Mouse (Mus musculus) cortical plate, adult 2 months (tissue): ENCODE results near the gene Zwilch. TPM values are rescaled to one million over a fixed set of nuclear protein-coding genes. Genes with fewer than 3 reads are reported as not detected.
"Not testable (repeated sequence)": the region's sequence is repeated elsewhere in the genome, so short reads cannot be mapped to it uniquely, and the experiment has no call there.

Experiments
- H3K27ac ChIP-seq: fragments of 200-500 bp; 2 replicates; pipeline ENCODE4 v1.5.1; 2012; ENCODE audit warnings: low read length, control low read depth, inconsistent platforms; ENCODE audit not compliant: insufficient read depth
- H3K4me1 ChIP-seq: fragments of 200-500 bp; 2 replicates; pipeline ENCODE4 v1.6.1; 2011; ENCODE audit warnings: low read length; ENCODE audit not compliant: control insufficient read depth, insufficient read depth
- H3K4me3 ChIP-seq: fragments of 200-500 bp; 2 replicates; pipeline ENCODE4 v1.5.1; 2011; ENCODE audit warnings: mild to moderate bottlenecking, low read length, control low read depth; ENCODE audit not compliant: insufficient read depth
- CTCF ChIP-seq: fragments of 200-500 bp; IDR thresholded peaks from 2 replicates; pipeline ENCODE4 v1.5.1; 2011; ENCODE audit warnings: mild to moderate bottlenecking, control low read depth, low read length; ENCODE audit not compliant: insufficient read depth; ENCODE audit errors: extremely low read depth
- POLR2A ChIP-seq: fragments of 200-500 bp; IDR thresholded peaks from 2 replicates; pipeline ENCODE4 v1.6.1; 2011; ENCODE audit warnings: mild to moderate bottlenecking, low read length, control low read depth; ENCODE audit not compliant: insufficient read depth; ENCODE audit errors: extremely low read depth
- polyA plus RNA-seq: library from polyadenylated mRNA; depleted of rRNA; stranded (reverse); fragments of >200 nt; gene quantifications from 2 replicates; pipeline ENCODE4 v1.2.3, GENCODE M21; 2012

Gene Zwilch
- polyA plus RNA-seq, 1 experiment, result 5.4 TPM

DNA sequence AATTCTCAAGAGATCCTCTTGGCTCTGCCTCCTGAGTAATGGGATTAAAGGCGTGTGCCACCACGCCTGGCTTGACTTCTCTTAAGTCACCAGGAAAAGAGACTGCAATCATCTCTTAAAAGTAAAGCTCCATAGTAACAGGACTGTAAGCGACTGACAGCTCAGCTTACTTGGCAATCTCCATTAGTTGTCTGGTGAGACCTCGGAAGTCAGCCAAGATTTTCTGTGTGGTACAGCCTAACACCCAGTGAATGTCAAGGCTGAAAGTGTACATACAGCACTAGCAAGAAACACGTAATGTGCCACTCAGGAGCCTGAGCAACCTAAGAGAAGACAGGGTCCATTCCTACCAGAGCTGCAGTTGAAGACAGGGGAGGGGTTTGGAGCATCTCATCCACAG, 12.4 kb downstream of the Zwilch start:
- no peak for TF ChIP-seq POLR2A
- TF ChIP-seq CTCF, result no peak
- Histone ChIP-seq H3K4me1 (no peaks in the 10 kb centered on the region), H3K4me3 (no peak overlapping the region), H3K27ac (no peak overlapping the region)

DNA sequence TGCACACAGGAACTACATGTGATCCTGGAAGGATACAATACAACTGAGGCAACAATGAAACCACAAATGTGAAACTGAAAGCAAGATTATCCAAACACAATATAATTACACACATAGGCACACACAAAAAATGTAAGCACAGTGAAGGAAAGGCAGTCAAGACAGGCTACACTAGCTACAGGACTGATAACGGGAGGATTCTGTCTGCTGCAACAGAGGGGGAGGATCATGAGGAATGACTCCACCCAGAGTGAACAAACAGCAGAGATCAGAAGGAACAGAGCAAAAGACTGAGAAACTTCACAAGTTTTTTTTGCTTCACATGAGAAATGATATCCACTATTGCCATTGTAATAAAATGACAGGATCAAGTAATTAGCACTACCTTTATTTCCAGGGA, 16.3 kb downstream of the Zwilch start:
- Histone ChIP-seq H3K4me3 (no peak overlapping the region), H3K27ac (no peak overlapping the region), H3K4me1 (no peaks in the 10 kb centered on the region)
- TF ChIP-seq CTCF, result no peak
- no peak for TF ChIP-seq POLR2A

DNA sequence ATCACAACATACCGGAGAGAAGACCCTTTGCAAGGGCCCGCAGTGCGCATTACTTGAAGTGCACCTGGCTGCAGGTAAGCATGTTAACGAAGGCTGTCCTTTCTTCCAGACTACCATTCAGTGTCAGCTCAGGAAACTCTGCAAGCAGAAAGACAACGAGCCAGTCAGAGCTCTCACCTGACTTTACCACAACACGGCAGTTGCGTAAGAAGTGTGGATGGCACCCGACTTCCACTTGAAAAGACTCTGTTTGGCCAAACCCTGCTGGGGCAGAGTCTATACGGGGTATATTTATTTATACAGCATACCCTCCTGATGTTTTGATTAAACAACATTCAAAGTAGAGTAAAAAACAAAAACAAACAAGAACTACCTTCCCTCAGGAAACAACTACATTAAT, 33.0 kb downstream of the Zwilch start:
- H3K4me1 ChIP-seq, result no peaks in the 10 kb centered on the region
- H3K4me3 ChIP-seq, result no peak overlapping the region
- H3K27ac ChIP-seq, result no peak overlapping the region
- TF ChIP-seq CTCF, result no peak
- TF ChIP-seq POLR2A, result no peak

DNA sequence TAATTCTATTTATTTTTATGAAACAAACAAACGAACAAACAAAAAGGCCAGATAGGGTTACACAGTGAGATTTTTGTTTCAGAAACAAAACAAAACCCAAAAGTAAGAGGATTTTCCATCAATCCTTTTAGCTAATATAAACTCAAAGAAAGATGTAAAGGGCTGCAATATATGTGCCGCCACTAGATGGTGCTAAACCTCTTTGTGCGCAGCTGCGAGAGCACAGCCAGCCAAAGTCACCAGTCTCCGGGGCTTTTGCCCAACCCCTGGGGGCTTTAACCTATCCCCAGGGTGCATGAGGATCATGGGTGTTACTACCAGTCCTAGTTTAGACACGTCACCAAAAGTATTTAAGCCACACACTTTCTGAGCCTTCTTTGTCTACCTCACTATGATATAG, 34.0 kb downstream of the Zwilch start:
- H3K27ac ChIP-seq, H3K4me3 ChIP-seq, H3K4me1 ChIP-seq: not testable (repeated sequence)
- TF ChIP-seq CTCF, result peak; percentile 52

DNA sequence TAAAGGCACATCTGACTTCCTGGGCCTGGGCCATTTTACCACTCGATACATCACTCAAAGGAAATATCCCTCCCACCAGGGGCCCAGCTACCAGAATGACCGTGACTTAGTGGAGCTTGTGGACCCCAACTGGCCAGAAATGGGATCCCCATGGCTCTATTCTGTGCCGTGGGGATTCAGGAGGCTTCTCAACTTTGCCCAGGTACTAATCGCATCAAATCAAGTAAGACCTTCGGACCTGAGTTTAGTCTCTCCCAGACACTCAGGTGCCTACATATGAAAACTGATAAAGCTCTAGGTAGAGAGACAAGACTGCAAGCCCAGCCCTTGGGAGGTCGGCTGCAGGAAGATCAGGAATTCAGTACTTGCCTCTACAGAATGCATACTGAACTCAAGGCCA, 41.3 kb downstream of the Zwilch start:
- H3K4me1 ChIP-seq, result no peaks in the 10 kb centered on the region
- H3K27ac ChIP-seq, result no peak overlapping the region
- TF ChIP-seq CTCF, result no peak
- no peak for TF ChIP-seq POLR2A
- H3K4me3 ChIP-seq, result no peak overlapping the region

DNA sequence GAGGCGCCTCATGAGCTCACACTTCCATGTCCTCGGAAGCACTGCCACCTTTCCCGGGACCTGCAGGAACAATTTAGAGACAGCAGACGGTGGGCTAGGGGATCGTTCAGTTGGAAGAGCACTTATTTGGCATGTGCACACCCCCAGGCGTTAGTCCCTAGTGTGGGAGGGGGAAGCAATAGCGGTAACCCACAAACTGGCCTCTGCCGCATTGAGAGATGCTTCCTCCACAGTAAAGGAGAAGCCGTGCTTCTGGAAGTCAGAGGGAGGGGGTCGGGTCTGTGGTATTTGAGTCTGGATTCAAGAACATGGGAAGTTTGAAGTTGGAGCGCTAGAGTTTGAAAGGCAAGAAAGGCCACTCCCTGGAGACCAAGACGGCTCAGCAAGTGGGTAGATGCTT, 46.8 kb downstream of the Zwilch start:
- Histone ChIP-seq H3K4me1 (no peaks in the 10 kb centered on the region), H3K4me3 (no peak overlapping the region), H3K27ac (no peak overlapping the region)
- TF ChIP-seq POLR2A (no peak), CTCF (no peak)

DNA sequence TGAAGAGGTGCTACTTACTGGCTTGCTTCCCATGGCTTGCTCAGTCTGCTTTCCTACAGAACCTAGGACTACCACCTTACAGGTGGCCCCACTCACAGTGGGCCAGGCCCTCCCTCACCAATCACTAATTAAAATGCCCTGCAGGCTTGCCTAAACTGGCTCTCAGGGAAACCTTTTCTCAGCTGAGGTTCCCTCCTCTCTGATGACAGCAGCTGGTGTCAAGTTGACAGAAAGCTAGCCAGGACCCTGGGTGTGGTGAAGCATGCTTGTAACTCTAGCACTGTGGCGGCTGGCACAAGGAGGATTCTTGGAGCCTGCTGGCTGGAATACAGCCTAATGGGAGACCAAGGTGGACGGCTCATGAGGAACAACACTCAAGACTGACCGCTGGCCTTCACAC, 47.6 kb downstream of the Zwilch start:
- TF ChIP-seq POLR2A, result no peak
- TF ChIP-seq CTCF, result no peak
- Histone ChIP-seq H3K4me3 (no peak overlapping the region), H3K4me1 (no peaks in the 10 kb centered on the region), H3K27ac (no peak overlapping the region)

DNA sequence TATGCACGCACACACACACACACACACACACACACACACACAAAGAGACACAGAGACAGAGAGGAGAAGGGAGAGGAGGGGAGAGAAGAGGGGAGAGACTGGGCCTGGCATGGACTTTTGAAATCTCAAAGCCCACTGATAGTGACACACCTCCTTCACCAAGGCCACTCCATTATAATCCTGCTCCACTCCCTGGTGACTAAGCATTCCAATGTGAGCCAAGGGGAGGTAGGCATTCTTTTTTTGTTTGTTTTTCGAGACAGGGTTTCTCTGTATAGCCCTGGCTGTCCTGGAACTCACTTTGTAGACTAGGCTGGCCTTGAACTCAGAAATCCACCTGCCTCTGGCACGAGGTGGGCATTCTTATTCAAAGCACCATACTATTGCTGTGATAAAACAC, 48.1 kb downstream of the Zwilch start:
- not testable (repeated sequence) for H3K4me3 ChIP-seq, H3K4me1 ChIP-seq, H3K27ac ChIP-seq

DNA sequence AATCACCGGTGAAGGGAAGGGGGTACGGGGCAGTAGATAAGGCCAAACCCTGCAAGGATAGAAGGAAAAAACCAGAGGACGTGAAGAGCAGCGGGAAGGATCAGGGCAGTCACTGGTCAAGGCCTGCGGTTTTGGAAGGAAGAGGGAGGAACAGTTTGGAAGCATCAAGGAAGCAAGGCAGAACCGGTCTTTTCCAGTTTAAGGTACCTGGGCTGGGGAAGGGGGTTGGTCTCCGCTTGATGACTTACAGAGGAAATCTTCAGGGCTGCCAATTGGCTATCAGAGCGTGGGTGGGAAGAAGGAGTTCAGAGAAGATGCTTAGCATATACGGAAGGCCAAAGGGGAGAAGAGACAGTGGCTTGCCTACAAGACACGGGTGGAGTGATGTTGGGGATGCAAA, 50.3 kb downstream of the Zwilch start:
- Histone ChIP-seq H3K4me3 (no peak overlapping the region), H3K4me1 (no peaks in the 10 kb centered on the region), H3K27ac (no peak overlapping the region)
- TF ChIP-seq POLR2A (no peak), CTCF (no peak)

DNA sequence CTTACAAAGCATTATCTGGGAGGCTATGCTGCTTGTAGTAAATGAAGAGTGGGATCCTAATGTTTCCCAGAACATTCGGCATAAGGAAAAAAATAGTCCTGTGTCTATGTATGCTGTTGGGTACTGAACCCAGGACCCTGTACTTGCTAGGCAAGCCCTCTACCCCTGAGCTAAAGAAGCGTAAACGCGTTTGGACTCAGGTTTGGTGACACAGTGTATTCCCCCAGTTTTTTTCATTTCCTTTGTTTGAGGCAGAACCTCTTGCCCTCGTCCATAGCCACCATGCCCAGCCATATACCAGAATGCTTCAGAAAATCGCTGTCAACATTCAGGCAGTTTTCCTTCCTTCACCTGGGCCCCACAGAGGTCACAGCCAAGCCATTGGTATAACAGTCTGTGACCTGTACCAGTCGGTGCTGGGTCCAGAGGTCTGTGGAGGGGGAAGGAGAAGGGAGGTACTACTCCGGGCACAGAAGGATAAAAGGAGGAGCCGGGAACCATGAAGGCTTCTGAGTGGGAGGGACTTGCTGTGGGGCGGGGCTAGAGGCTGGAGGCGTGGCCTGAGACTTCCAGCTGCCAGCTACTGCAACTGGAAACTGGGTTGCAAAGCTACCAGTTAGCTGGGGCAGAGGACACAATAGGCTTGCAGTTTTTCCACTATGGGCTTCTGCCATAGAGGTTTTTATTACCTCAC, 52.2 kb downstream of the Zwilch start:
- no peak overlapping the region for H3K27ac ChIP-seq
- H3K4me3 ChIP-seq, result no peak overlapping the region
- no peaks in the 10 kb centered on the region for H3K4me1 ChIP-seq
- no peak for TF ChIP-seq CTCF
- no peak for TF ChIP-seq POLR2A

DNA sequence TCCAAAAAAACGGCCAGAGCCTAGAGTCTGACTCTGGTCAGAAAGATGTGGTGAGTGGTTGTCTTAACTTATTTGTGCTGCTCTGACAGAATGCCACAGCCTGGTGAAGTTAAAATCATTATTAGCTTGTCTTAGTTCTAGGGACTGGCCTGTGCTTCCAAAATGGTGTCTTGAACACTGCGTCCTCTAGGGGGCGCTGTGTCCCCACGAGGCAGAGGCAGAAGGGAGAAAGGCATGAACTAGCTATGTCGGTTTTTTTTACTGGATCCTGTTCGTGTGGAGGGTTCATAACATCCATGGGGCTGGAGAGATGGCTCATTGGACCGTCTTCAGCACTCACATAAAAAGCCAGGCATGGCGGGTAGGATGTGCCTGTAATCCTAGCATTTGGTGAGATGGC, 53.0 kb downstream of the Zwilch start:
- TF ChIP-seq CTCF, result peak; percentile 70
- no peak for TF ChIP-seq POLR2A
- Histone ChIP-seq H3K27ac (no peak overlapping the region), H3K4me3 (no peak overlapping the region), H3K4me1 (no peaks in the 10 kb centered on the region)
